Mouse (Mus musculus) CH12.LX (cell line): ENCODE measurements around the gene A430078G23Rik.

ENCODE experiments used
- CTCF ChIP-seq, 2 experiments: IDR thresholded peaks in 1 of 2; conservative IDR thresholded peaks in 1 of 2; 2 replicates each; pipeline ENCODE4 v1.5.1; 2011 to 2012; ENCODE audit warnings: low read depth in 2 of 2, low read length in 2 of 2, improper control_type of control experiment in 1 of 2, inconsistent platforms in 1 of 2, mild to moderate bottlenecking in 1 of 2, moderate library complexity in 1 of 2
- KAT2A ChIP-seq: IDR thresholded peaks from 2 replicates; pipeline ENCODE4 v1.6.1; 2012; ENCODE audit warnings: low read length, improper control_type of control experiment, inconsistent platforms; ENCODE audit not compliant: insufficient replicate concordance
- MAFK ChIP-seq: IDR thresholded peaks from 2 replicates; pipeline ENCODE4 v1.6.1; 2011; ENCODE audit warnings: low read length, improper control_type of control experiment; ENCODE audit not compliant: insufficient replicate concordance
- MAX ChIP-seq: IDR thresholded peaks from 2 replicates; pipeline ENCODE4 v1.6.1; 2011; ENCODE audit warnings: low read length, improper control_type of control experiment
- NRF1 ChIP-seq: IDR thresholded peaks from 2 replicates; pipeline ENCODE4 v1.6.1; 2014; ENCODE audit warnings: low read depth, mild to moderate bottlenecking, inconsistent platforms, low read length, improper control_type of control experiment, moderate library complexity
- USF2 ChIP-seq: conservative IDR thresholded peaks from 2 replicates; pipeline ENCODE4 v1.6.1; 2011; ENCODE audit warnings: low read depth, low read length, improper control_type of control experiment

- no peak for TF ChIP-seq MAFK
- TF ChIP-seq CTCF (conservative IDR thresholded peaks at IDR 0.05 in 1 of 2, IDR thresholded peaks at IDR 0.05 in 1 of 2; ENCODE audit: low read depth in 2 of 2, low read length in 2 of 2) = no peak
- no peak for TF ChIP-seq KAT2A
- TF ChIP-seq USF2 = no peak
- TF ChIP-seq NRF1 = no peak
- no peak for TF ChIP-seq MAX
Measured at GRCm38 (mm10) chr8:3421507-3421906, 68.3 kb downstream of the A430078G23Rik start.
